Mouse (Mus musculus) midbrain, embryonic 13.5 days (tissue): Measurements from ENCODE around the gene Nynrin. TPM values are rescaled to one million over a fixed set of nuclear protein-coding genes. Genes with fewer than 3 reads are reported as not detected.
A peak's percentile ranks its signal among the peaks of the same experiment; 100 is the strongest.

Source experiments
- ATAC-seq: fragments of 200-750 bp; cut with Nextera tagmentation; 2 replicates; pipeline ENCODE4 v1.8.0; 2017; ENCODE audit warnings: mild to moderate bottlenecking, moderate TSS enrichment, moderate library complexity
- H3K27ac ChIP-seq: fragments of 300-500 bp; sonication (generic); 2 replicates; pipeline ENCODE4 v1.5.1; 2015; ENCODE audit warnings: inconsistent platforms, mild to moderate bottlenecking, moderate library complexity
- H3K27me3 ChIP-seq: fragments of 300-500 bp; sonication (generic); 2 replicates; pipeline ENCODE4 v1.6.1; 2015; ENCODE audit warnings: mild to moderate bottlenecking, inconsistent platforms
- H3K36me3 ChIP-seq: fragments of 300-500 bp; sonication (generic); 2 replicates; pipeline ENCODE4 v1.6.1; 2015; ENCODE audit warnings: mild to moderate bottlenecking, inconsistent platforms
- H3K4me1 ChIP-seq: fragments of 300-500 bp; sonication (generic); replicated peaks from 2 replicates; pipeline ENCODE4 v1.6.1; 2015; ENCODE audit warnings: inconsistent platforms
- H3K4me2 ChIP-seq: fragments of 300-500 bp; sonication (generic); replicated peaks from 2 replicates; pipeline ENCODE4 v1.6.1; 2015; ENCODE audit warnings: moderate library complexity, mild to moderate bottlenecking, inconsistent platforms
- H3K4me3 ChIP-seq: fragments of 300-500 bp; sonication (generic); replicated peaks from 2 replicates; pipeline ENCODE4 v1.5.1; 2015; ENCODE audit warnings: mild to moderate bottlenecking, inconsistent platforms
- H3K9ac ChIP-seq: fragments of 300-500 bp; sonication (generic); replicated peaks from 2 replicates; pipeline ENCODE4 v1.6.1; 2015; ENCODE audit warnings: mild to moderate bottlenecking, inconsistent platforms
- H3K9me3 ChIP-seq: fragments of 300-500 bp; sonication (generic); 2 replicates; pipeline ENCODE4 v1.6.1; 2016; ENCODE audit warnings: mild to moderate bottlenecking, inconsistent platforms
- WGBS: fragments of 180-500 bp; shearing (Covaris S2); methylation state at CpG from one replicate; pipeline ENCODE4 v1.1.7; 2015; 5-methylcytosine and 5-hydroxymethylcytosine counted together
- polyA plus RNA-seq: library from polyadenylated mRNA; unstranded; fragments of >200 nt; fragmentation: Nextera tagmentation; extraction: Ambion mirVana; gene quantifications from 2 replicates; pipeline ENCODE4 v1.2.1, GENCODE M21; 2015

Gene Nynrin
- polyA plus RNA-seq, 1 experiment from 2014 or later, result 13.5 TPM

DNA sequence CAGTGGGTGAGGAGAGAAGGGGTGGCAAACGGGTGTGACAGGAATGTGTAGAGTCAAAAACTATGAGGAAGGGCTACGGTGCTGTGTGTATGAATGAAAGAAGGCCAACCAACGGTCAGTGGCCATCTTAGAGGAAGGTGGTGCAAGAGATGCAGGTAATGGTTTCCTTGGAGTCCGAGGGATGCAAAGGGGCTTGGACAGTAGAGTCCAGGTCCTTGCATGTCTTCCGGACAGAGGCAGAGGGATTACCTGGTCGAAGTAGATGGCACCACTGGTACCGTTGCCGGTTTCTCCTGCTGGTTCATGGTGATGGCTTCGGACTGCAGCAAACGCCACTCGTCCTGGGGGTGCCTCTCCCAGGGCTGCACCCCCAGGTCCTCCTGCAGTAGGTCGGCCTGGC is 29.9 kb downstream of the Nynrin start:
- ATAC-seq, result no peak
- H3K9me3 ChIP-seq, result no peaks in the 10 kb centered on the region
- H3K36me3 ChIP-seq, result peaks cover 22% of the 10 kb centered on the region
- 0 out of 2 replicates have a peak overlapping the region, but pooled peaks have one; percentile 79 for H3K4me2 ChIP-seq
- H3K27ac ChIP-seq, result peak overlapping the region; percentile 65; the same call in 1 of the 2 replicates
- peaks cover 27% of the 10 kb centered on the region for H3K4me1 ChIP-seq
- no peaks in the 10 kb centered on the region for H3K27me3 ChIP-seq
- no peak overlapping the region for H3K4me3 ChIP-seq
- 93% methylated on average over 12 of the region's 12 CpGs for WGBS
- H3K9ac ChIP-seq, result no peak overlapping the region

DNA sequence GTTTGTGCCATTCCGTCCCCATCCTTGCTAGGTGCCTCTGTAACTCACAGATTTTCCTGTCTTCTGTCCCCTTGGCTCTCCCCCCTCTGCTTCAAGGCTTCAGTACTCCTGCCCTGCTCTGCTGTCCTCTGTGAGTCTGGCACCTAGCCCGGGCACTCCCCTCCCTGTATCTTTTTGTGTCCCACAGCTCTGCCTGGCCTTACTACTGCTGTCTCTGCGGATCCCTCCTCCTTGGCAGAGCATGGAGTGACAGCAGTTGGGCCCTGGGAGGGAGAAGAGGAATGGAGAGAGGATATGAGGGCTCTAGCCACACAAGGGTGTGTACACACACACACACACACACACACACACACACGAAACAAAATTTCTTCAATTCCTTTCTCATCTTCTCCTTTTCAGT is 30.4 kb downstream of the Nynrin start, which contains the start of gene Cbln3:
Gene Cbln3, minus strand, starts transcription at position 227 of the 400 bp plus-strand sequence.
- H3K27ac ChIP-seq, result peak within 1 kb of the TSS; percentile 65
- WGBS, result 38% methylated on average over 4 of the region's 4 CpGs
- H3K36me3 ChIP-seq, result peaks cover 26% of the 10 kb centered on the region
- no peaks in the 10 kb centered on the region for H3K9me3 ChIP-seq
- H3K27me3 ChIP-seq, result no peaks in the 10 kb centered on the region
- peak within 1 kb of the TSS; percentile 85 for H3K4me3 ChIP-seq
- H3K4me2 ChIP-seq, result peak within 1 kb of the TSS; percentile 79
- H3K9ac ChIP-seq, result peak within 1 kb of the TSS; percentile 85
- peaks cover 27% of the 10 kb centered on the region for H3K4me1 ChIP-seq
- peak; percentile 46 for ATAC-seq

DNA sequence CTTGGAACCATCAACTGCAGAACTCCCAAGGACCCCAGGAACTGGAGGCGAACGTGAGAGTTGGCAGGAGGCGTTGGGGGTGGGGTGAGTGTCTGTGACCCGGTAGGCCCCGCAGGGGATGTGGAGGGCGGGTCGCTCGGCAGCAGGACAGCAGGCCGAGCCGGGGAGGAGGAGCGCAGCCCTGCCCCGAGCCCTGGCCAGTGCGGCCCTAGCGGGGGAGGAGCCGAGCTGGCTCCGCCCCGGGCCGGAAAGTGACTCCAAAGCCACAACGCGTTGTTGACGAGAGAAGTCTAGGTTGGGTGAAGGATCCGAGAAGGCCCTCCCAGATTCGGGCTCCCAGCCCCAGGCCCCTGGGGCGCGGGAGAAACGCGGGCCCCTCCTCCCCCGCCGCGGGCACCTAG is 30.9 kb downstream of the Nynrin start, which contains the start of gene Khnyn:
Gene Khnyn, plus strand, starts transcription at position 235 of the 401 bp plus-strand sequence.
- Histone ChIP-seq H3K9me3 (no peaks in the 10 kb centered on the region), H3K36me3 (peaks cover 32% of the 10 kb centered on the region), H3K4me2 (peak within 1 kb of the TSS; percentile 79), H3K9ac (peak within 1 kb of the TSS; percentile 85), H3K4me1 (peaks cover 27% of the 10 kb centered on the region), H3K27ac (peak within 1 kb of the TSS; percentile 65), H3K4me3 (peak within 1 kb of the TSS; percentile 85), H3K27me3 (no peaks in the 10 kb centered on the region)
- 0% methylated on average over 28 of the region's 30 CpGs for WGBS
- ATAC-seq, result peak; percentile 96

DNA sequence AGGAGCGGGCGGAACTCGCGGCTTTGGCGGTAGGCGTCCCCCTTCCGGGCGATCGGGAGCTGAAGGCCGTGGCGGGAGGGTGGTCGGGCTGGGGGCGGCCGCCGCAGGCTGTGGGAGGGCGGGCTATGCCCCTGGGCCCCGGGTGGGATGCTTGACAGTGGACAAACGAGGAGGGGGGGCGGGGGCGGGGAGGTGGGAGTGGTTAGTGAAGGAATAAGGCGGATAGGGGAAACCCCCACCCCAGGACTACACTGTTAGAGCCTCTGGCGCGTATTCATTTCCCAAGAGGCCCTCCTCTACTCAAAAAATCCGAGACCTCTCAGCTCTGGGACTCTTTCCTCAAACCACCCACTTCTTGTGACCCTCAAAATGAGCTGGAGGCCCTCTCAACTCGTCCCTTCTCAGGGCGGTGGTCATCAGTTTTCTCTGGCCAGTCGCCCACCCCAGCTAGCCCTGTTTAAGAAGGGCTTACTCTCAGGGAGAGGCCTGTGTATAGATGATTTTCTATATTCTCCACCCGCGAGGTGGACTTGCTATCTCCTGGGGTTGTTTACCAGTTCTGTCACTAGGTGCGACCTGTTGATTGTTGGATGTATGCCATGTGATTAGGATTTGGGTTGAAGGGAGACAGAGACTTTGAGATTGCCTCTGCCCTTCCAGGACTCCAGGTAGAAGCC is 31.4 kb downstream of the Nynrin start:
- Histone ChIP-seq H3K4me2 (peak overlapping the region; percentile 79), H3K27me3 (no peaks in the 10 kb centered on the region), H3K9ac (peak overlapping the region; percentile 85), H3K27ac (peak overlapping the region; percentile 65), H3K4me3 (peak overlapping the region; percentile 85), H3K36me3 (peaks cover 36% of the 10 kb centered on the region), H3K9me3 (no peaks in the 10 kb centered on the region), H3K4me1 (peaks cover 27% of the 10 kb centered on the region)
- peak; percentile 69 for ATAC-seq
- WGBS, result 2% methylated on average over 9 of the region's 30 CpGs

DNA sequence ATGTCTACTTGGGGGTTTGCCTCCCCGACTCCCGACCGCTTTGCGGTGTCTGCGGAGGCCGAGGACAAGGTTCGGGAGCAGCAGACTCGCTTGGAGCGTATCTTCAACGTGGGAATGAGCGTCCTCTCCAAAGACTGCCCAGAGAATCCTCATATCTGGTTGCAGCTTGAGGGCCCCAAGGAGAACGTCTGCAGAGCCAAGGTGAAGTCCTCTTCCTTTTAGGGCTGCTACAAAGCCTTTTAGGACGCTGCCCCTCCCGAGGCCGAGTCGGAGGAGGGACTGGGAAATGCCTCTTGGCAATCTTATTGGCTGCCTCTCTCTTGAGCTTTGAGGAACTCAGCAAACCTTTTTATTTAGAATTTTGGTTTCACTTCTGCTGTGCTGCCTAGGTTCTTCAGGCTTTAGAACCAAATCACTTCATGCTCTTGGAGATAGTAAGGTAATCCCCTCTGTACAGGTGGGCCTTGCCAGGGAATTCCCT is 32.0 kb downstream of the Nynrin start:
- no peak for ATAC-seq
- H3K27ac ChIP-seq, result no peak overlapping the region
- H3K4me1 ChIP-seq, result peaks cover 27% of the 10 kb centered on the region
- peak overlapping the region; percentile 85 for H3K4me3 ChIP-seq
- H3K36me3 ChIP-seq, result peaks cover 40% of the 10 kb centered on the region
- peak overlapping the region; percentile 79 for H3K4me2 ChIP-seq
- WGBS, result 15% methylated on average over 16 of the region's 16 CpGs
- H3K27me3 ChIP-seq, result no peaks in the 10 kb centered on the region
- no peaks in the 10 kb centered on the region for H3K9me3 ChIP-seq
- peak overlapping the region; percentile 85 for H3K9ac ChIP-seq

DNA sequence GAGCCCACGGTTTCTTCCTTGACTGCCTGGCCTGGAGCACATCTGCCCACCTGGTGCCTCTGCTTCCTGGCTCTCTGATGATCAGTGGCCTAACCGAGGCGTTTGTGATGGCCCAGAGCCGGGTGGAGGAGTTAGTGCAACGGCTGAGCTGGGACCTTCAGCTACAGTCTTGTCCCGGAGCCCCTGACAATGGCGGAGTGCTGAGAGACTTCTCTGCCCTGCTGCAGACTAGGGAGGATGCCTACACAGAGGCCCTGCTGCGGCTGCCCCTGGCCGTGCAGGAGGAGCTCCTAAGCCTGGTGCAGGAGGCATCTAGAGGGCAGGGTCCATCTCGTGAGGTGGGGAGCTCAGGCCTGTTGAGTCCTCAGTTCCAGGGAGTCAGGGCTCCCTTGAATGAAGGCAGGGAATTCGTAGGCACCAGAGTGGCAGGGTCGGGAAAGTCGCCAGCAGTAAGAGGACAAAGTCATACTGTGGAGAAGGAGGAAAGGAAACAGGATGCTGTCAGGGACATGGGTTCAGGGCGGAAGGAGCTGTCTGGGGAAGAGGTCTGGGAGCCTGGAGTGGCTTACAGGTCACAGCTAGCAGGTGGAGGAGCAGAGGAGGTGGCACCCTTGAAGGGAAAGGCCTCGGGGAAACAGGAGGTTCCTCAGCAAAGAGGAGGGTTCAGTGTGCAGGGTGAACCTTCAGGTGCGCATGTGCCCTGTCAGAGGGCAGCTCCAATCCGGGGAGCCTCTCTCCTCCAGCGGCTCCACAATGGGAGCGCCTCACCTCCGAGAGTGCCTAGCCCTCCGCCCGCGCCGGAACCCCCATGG is 33.0 kb downstream of the Nynrin start:
- no peak overlapping the region for H3K27ac ChIP-seq
- H3K4me1 ChIP-seq, result peaks cover 27% of the 10 kb centered on the region
- 85% methylated on average over 24 of the region's 24 CpGs for WGBS
- H3K36me3 ChIP-seq, result peaks cover 47% of the 10 kb centered on the region
- no peaks in the 10 kb centered on the region for H3K27me3 ChIP-seq
- peak overlapping the region; percentile 85; the same call in 1 of the 2 replicates for H3K9ac ChIP-seq
- peak overlapping the region; percentile 79; the same call in 1 of the 2 replicates for H3K4me2 ChIP-seq
- no peak overlapping the region for H3K4me3 ChIP-seq
- no peaks in the 10 kb centered on the region for H3K9me3 ChIP-seq
- ATAC-seq, result no peak

DNA sequence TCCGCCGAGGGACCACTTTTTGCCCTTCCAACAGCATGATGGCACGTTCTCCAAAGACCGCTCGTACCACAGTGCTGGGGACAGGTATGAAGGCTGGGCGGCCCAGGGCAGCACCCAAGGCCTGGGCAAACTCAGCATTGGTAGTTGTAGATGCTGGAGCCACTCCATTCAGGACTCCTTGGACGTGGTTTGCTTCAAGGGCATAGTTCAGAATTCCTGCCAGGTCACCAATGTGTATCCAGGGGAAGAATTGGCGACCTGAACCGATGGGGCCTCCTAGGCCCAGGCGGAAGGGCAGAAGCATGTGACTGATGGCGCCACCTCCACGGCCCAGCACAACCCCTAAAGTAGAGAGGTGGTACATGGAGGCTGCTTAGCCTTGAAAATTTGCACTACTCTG is 43.9 kb downstream of the Nynrin start:
- WGBS, result 96% methylated on average over 12 of the region's 12 CpGs
- ATAC-seq, result no peak
- Histone ChIP-seq H3K36me3 (peaks cover 52% of the 10 kb centered on the region), H3K27me3 (no peaks in the 10 kb centered on the region), H3K4me2 (no peak overlapping the region), H3K4me3 (no peak overlapping the region), H3K4me1 (peaks cover 21% of the 10 kb centered on the region), H3K9ac (no peak overlapping the region), H3K27ac (no peak overlapping the region), H3K9me3 (no peaks in the 10 kb centered on the region)

DNA sequence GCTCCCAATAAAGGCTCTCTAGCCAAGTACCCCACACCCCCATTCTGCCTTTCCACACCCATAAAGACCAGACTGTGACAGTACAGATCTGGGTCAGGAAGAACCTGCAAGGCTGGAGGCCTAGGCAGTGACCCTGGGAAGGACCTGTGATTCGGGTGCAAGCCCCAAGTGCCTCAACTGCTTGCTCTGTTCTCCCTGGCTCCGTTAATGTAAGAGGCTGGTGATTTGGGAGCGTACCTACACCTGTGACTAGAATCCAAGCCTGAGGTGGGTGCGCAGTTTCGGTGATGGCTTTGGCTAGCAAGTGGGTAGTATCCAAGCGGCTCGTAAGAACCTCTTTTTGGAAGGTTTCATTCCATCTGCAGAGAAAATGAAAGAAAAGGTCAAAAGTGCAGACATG is 45.1 kb downstream of the Nynrin start:
- Histone ChIP-seq H3K9me3 (no peaks in the 10 kb centered on the region), H3K27ac (no peak overlapping the region), H3K9ac (peak overlapping the region; percentile 83; the same call in 1 of the 2 replicates), H3K4me3 (peak overlapping the region; percentile 50; the same call in 1 of the 2 replicates), H3K27me3 (no peaks in the 10 kb centered on the region), H3K4me1 (peaks cover 21% of the 10 kb centered on the region), H3K36me3 (peaks cover 43% of the 10 kb centered on the region), H3K4me2 (peak overlapping the region; percentile 73)
- no peak for ATAC-seq
- 87% methylated on average over 7 of the region's 7 CpGs for WGBS

DNA sequence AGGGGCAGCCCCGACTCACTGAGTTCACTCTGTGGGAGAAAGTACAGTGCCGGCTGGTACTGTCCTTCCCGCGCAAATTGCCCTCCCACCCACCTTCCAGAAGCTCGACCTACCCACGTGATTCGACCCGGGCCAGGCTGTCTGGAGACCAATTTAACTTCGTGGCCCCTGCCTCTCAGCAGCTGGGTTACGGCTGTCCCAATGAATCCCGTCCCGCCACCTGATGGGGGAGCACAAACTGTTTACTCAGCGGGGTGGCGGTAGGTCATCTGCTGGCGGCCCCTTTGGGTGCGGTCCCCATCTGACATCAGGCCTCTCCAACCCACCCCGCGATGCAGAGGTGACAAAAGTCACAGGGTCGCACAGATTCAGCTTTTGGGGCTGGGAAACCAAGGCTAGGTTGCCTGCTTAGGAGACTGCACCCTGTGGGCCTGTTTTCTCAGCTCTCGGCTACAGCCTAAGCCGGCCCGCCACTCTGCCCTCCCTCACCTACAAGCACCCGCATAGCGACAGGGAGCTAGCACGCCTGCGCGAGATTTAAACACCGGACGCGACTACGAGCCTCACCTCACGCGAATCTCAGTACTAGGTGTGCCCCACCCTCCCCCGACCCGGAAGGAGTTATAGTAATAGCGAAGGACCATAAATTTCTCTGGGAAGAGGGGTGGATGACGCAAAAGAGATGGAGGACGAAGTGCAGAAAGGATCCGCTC is 46.0 kb downstream of the Nynrin start, which contains the start of gene Sdr39u1:
Gene Sdr39u1, minus strand, starts transcription at position 593 of the 713 bp plus-strand sequence.
- ATAC-seq, result peak; percentile 97
- WGBS, result 3% methylated on average over 39 of the region's 39 CpGs
- peak within 1 kb of the TSS; percentile 50 for H3K4me3 ChIP-seq
- no peaks in the 10 kb centered on the region for H3K27me3 ChIP-seq
- peak within 1 kb of the TSS; percentile 57 for H3K27ac ChIP-seq
- H3K9me3 ChIP-seq, result no peaks in the 10 kb centered on the region
- peak within 1 kb of the TSS; percentile 83 for H3K9ac ChIP-seq
- H3K4me1 ChIP-seq, result peaks cover 21% of the 10 kb centered on the region
- peaks cover 34% of the 10 kb centered on the region for H3K36me3 ChIP-seq
- H3K4me2 ChIP-seq, result peak within 1 kb of the TSS; percentile 73

DNA sequence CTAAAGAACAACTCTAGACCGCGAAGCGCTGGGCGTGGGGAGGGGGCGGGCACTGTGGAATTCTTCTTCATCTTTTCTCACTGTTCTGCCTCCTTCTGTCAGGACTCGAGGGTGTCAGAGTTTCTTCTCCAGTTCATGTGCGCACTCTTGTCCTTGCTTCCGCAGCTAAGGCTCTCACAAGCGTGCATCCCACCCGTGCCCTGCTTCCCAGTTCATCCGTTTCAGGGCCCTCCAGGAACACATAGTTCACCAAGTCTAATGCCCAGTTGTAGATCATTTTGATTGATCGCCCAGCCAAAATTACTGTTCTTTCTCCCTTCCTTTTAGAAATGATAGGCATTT is 46.6 kb downstream of the Nynrin start:
- 6% methylated on average over 12 of the region's 12 CpGs for WGBS
- ATAC-seq, result peak; percentile 74
- Histone ChIP-seq H3K36me3 (peaks cover 29% of the 10 kb centered on the region), H3K27ac (peak overlapping the region; percentile 57), H3K4me2 (peak overlapping the region; percentile 73), H3K4me3 (peak overlapping the region; percentile 50), H3K9ac (peak overlapping the region; percentile 83), H3K9me3 (no peaks in the 10 kb centered on the region), H3K27me3 (no peaks in the 10 kb centered on the region), H3K4me1 (peaks cover 21% of the 10 kb centered on the region)

DNA sequence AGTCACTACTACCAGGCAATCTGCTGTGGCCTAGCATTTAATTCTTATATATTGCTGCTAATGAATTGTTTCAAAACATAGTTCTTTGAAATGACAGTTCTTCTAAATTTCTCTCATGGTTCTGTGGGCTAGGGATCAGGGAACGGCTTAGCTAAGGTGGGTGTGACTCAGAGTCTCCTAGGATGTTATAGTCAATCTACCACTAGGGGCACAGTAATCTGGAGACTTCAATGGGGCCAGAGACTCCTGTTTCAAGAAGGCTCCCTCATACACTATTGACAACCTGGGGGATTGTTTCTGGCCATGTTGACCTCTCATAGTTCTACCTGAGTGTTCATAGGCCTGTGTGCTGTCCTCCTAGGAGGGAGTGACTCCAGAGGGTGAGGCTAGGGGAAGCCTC is 51.7 kb downstream of the Nynrin start:
- no peak overlapping the region for H3K27ac ChIP-seq
- H3K9ac ChIP-seq, result no peak overlapping the region
- H3K36me3 ChIP-seq, result no peaks in the 10 kb centered on the region
- 24% methylated on average over 1 of the region's 1 CpGs for WGBS
- no peaks in the 10 kb centered on the region for H3K27me3 ChIP-seq
- ATAC-seq, result no peak
- no peak overlapping the region for H3K4me2 ChIP-seq
- peaks cover 7% of the 10 kb centered on the region for H3K4me1 ChIP-seq
- H3K4me3 ChIP-seq, result no peak overlapping the region
- H3K9me3 ChIP-seq, result no peaks in the 10 kb centered on the region
